Mouse (Mus musculus) c-Kit-positive CD71-negative TER-119-negative erythroid progenitor cells, embryonic 14.5 days (primary cell): ENCODE data around the gene Ccn1.

Source experiments
- DNase-seq: peaks from one replicate; pipeline ENCODE4 v3.0.0-alpha.2; 2013; ENCODE audit warnings: low read depth

The Ccn1 gene

DNA sequence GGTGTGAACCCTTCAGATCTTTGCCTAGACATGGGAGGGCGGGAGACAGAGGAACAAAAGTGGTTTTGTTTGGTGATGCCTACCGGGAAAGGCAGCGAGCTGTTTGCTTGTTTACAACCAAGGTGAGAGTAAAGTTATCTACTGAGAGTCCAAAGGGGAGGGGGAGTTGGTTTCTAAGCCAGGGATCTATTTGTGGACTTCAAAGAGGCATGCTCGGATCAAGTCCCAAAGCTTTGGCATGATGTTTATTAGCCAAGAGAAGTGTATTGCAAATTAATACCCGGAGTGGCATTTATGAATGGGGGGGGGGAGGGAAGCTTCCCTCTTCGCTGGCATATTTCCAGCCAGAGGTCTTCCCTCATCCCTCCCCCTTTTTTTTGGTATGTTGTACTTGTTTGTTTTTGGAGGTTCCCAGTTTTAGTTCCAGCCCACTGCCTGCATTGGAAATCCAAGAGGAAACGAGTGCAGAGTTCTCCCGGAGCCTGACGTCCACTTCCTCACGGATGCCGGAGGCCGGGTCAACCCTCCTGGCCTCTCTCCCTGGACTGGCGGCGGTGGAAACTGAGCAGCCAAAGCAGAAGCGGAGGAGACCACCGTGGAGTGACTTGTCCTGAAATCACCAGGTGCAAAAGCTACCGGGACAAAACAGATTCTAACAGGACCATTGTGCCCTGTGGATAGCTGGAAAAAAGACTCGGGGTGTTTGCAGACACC is 674 bp upstream of the Ccn1 start:
- no peak for DNase-seq

- DNase-seq = no peak
Measured at GRCm38 (mm10) chr3:145648991-145649851, 560 bp downstream of the Ccn1 start.

GRCm38 (mm10) chr3:145648097-145648931 is 1.5 kb downstream of the Ccn1 start:
- DNase-seq = no peak

- DNase-seq = no peak
Measured at GRCm38 (mm10) chr3:145647416-145647815, 2.4 kb downstream of the Ccn1 start.

GRCm38 (mm10) chr3:145646666-145647065 is 3.1 kb downstream of the Ccn1 start:
- no peak for DNase-seq

DNA sequence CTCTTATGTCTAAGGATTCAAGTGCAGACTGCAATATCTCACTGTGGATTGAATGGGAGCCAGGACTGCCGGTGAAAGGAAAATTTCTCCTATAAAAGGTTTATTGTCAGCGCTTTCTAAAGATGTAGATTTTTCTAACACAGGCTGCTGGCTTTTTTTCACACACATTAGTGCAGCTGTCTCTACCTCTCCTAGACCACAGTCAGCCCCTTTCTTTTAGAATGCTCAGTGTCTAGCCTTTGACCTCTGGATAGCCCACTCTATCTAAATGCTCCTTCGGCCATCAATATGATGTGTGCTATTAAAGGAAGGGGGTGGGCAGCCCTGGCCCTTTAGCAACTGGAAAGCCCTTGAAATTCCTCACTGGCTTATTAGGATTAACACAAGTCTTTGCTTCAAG is 3.8 kb downstream of the Ccn1 start:
- no peak for DNase-seq

- DNase-seq = no peak
Measured at GRCm38 (mm10) chr3:145645463-145645862, 4.3 kb downstream of the Ccn1 start.

GRCm38 (mm10) chr3:145642861-145643260 is 6.9 kb downstream of the Ccn1 start:
- DNase-seq = no peak

DNA sequence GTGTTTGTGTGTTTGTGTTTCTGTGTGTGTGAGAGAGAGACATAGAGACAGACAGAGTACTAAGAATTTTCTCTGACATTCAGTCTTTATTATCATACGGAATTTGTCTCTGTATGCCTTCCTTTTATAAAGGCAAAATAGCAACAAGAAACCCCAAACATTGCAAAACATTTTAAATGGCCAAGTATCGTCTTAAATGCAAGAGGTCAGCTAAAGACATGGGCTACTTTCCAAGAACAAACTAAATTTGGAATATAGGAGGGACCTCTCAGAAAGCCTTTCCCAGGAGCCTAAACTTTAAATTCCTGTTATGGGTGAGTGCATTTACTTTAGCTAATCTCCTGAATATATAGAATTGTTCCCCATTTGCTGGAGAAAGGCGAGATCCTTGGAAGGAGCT is 7.9 kb downstream of the Ccn1 start:
- DNase-seq = no peak

DNA sequence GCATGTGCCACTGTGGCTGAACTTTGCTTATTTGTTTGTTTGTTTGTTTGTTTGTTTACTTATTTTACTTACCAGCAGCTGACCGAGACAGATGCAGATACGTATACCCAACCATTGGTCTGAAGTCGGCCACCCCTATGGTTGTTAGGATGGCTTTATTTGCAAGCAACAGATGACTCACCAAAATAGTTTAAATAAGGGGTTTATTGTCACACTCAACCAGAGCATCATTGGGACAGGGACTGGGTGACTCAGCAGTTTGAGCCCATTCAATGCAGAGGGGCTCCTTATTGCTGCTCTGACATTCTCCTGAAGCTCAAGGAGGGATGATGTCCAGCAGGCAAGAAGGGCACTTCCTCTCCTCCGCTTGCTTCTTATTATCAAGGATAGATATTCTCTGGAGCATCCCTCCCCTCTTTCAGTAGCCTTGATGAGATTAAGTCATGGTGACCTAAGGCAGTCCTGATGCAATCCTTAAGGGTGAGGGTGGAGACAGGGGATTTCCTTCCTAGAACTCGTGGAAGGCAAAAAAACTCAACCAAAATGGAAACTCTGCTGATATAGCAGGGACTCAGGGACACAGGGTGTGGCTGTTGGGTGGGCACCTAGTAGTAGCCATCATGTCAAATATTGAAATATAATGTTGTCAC is 8.6 kb downstream of the Ccn1 start:
- DNase-seq = no peak

DNA sequence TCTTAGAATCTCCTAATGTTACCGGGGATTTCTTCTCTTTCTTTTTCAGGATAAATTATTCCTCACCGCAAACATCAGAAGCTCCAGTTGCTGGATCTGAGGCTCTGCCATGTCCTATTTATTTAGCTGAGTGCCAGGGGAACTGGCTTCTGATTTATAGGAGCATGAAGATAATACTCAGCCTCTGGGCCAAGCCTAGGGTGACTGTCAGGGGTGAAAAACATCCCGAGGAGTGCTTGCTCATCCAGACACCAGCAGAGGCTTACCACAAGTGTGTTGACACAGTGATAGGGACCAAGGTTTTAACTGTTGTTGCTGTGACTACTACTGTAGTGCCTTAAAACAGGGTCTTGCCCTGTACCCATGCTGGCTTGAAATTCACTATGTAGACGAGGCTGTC is 9.2 kb downstream of the Ccn1 start:
- no peak for DNase-seq

DNA sequence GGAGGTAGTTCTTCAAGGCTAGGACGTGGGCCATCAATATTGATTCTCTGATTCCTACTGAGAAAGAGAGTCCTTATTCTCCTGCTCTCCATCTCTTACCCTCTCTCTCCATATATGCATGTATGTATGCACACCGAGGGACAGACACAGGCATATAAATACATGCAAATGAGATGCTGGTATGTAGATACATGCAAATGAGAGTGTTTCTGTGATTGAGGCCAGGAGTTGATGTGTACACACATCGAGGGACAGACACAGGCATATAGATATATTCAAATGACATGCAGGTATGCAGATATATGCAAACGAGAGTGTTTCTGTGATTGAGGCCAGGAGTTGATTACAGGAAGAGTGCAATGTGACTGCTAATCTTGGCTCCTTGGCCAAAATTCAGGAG is 9.6 kb downstream of the Ccn1 start:
- DNase-seq = no peak

- no peak for DNase-seq
Measured at GRCm38 (mm10) chr3:145634002-145634710, 15.6 kb downstream of the Ccn1 start.

- DNase-seq = no peak
Measured at GRCm38 (mm10) chr3:145632888-145633287, 16.9 kb downstream of the Ccn1 start.

DNA sequence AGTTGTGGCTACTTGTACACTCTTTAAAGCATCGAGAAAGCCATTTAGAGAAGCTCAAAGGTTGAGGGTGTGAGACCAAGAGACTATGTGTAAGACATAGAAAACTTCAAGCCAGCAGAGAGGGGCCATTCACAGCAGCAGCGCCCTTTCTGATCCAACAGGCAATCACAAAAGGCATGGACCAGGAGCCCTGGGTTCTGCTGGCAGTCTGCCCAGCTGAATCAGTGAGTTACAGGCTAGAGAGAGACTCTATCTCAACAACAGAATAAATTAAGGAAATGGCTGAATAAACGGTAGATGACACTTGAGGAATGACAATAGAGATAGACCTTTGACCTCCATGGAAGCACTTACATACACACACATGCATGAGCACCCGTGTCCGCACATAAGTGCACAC is 21.1 kb downstream of the Ccn1 start:
- no peak for DNase-seq

DNA sequence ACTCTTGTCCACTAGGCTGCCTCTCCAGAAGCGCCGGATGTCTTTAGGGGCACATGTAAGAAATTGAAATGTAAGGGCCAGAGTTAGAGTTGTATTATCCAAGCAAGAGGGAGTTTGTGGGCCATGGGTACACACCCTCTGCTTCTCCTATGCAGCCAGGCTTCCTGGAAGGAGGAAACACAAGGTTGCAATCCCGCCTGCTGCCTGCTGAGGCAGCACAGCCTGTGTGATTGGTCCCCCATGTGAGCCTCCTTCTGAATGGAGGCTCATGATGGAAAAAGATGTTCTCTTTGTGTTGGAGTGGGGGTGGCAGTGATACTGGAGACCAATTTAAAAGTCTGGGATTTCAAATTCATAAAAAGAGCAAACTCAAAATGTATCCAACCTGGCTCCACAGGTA is 22.0 kb downstream of the Ccn1 start:
- no peak for DNase-seq

DNA sequence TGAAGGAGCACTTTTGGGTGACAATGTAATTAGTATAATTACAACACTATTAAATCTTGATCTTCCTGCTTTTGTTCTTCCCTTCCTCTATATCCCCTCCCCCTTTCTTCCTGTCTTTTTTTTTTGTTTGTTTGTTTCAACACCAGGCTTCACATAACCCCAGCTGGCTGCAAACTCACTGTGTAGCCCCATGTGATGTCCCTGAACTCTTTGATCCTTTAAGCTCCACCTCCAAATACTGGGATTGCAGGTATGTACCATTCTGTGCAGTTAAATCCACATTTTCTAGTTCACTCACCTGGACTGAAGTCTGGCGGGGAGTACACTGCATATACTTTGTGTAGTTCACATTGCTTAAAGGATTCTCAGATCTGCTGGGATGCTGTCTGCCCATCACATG is 23.7 kb downstream of the Ccn1 start:
- DNase-seq = no peak

- DNase-seq = no peak
Measured at GRCm38 (mm10) chr3:145625546-145625945, 24.2 kb downstream of the Ccn1 start.

DNA sequence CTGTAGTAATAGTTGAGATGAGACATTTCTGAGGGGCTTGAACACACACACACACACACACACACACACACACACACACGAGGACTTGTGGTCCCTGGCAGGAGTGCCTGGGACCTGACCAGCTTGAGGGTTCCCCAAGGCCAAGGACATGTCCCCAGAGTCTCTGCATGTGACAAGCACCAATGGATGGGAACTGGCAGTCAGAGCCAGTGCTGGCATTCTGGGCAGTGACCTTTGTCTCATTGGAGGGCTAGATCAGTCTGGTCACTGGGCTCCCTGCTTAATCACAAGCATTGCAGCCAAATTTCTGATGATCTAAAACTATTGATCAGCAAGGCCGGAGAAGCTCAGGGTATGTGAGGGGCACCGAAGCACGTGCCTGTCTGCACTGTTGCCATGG is 25.0 kb downstream of the Ccn1 start:
- DNase-seq = no peak

DNA sequence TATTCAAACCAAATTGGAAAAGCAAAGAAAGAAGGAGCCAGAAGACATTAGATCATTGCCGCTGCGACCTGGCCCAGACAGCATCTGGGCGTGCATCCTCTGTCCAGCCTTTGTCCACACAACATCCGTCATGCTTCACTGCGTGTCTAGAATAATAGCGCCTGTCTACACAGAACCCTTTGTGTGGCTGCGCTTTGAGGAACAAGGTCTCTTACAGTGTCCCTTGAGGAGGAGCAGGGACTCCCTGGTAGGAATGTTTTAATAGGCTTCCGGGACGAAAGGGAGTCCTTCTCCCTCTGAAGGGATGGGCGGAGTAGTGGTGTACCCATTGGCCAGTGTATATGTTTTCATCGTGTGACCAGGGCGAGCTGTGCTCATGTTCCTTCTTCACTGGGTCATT is 26.7 kb downstream of the Ccn1 start:
- no peak for DNase-seq

GRCm38 (mm10) chr3:145621209-145621608 is 28.6 kb downstream of the Ccn1 start:
- no peak for DNase-seq
